Mouse (Mus musculus): Measurements from ENCODE around the gene Kcnk7.

Kcnk7 gene

GRCm38 (mm10) chr19:5689565-5690342 is 14.4 kb upstream of the Kcnk7 start:
- in situ Hi-C loops (cut with MboI, MseI) = no loop called here

- in situ Hi-C loops (cut with MboI, MseI) = no loop called here
These were observed 13.8 kb upstream of the Kcnk7 start for GRCm38 (mm10) chr19:5690343-5690735.

GRCm38 (mm10) chr19:5691601-5692000 is 12.6 kb upstream of the Kcnk7 start:
- in situ Hi-C loops (cut with MboI, MseI) = no loop called here

GRCm38 (mm10) chr19:5692086-5692912 is 11.9 kb upstream of the Kcnk7 start:
- in situ Hi-C loops (cut with MboI, MseI) = no loop called here

- in situ Hi-C loops (cut with MboI, MseI) = no loop called here
These were observed 11.2 kb upstream of the Kcnk7 start for GRCm38 (mm10) chr19:5692913-5693396.

- in situ Hi-C loops (cut with MboI, MseI) = no loop called here
These were observed 10.4 kb upstream of the Kcnk7 start for GRCm38 (mm10) chr19:5693801-5694200.

- in situ Hi-C loops (cut with MboI, MseI) = no loop called here
These were observed 8.2 kb upstream of the Kcnk7 start for GRCm38 (mm10) chr19:5695849-5696462.

- in situ Hi-C loops (cut with MboI, MseI) = no loop called here
These were observed 819 bp downstream of the Kcnk7 start for GRCm38 (mm10) chr19:5704801-5705571.

GRCm38 (mm10) chr19:5710068-5710467 is 5.9 kb downstream of the Kcnk7 start:
- in situ Hi-C loops (cut with MboI, MseI) = no loop called here

- in situ Hi-C loops (cut with MboI, MseI) = no loop called here
These were observed 6.4 kb downstream of the Kcnk7 start for GRCm38 (mm10) chr19:5710581-5710980.

GRCm38 (mm10) chr19:5711218-5711617 is 7.1 kb downstream of the Kcnk7 start:
- in situ Hi-C loops (cut with MboI, MseI) = no loop called here

- in situ Hi-C loops (cut with MboI, MseI) = no loop called here
These were observed 7.8 kb downstream of the Kcnk7 start for GRCm38 (mm10) chr19:5711907-5712460.

- in situ Hi-C loops (cut with MboI, MseI) = no loop called here
These were observed 9.1 kb downstream of the Kcnk7 start for GRCm38 (mm10) chr19:5713255-5713654.

- in situ Hi-C loops (cut with MboI, MseI) = no loop called here
These were observed 9.6 kb downstream of the Kcnk7 start for GRCm38 (mm10) chr19:5713730-5714129.

- in situ Hi-C loops (cut with MboI, MseI) = no loop called here
These were observed 11.9 kb downstream of the Kcnk7 start for GRCm38 (mm10) chr19:5715793-5716688.

GRCm38 (mm10) chr19:5716955-5717354 is 12.8 kb downstream of the Kcnk7 start:
- in situ Hi-C loops (cut with MboI, MseI) = no loop called here

GRCm38 (mm10) chr19:5721233-5721632 is 17.1 kb downstream of the Kcnk7 start:
- in situ Hi-C loops (cut with MboI, MseI) = no loop called here

- in situ Hi-C loops (cut with MboI, MseI) = no loop called here
These were observed 18.8 kb downstream of the Kcnk7 start for GRCm38 (mm10) chr19:5722848-5723425.

- in situ Hi-C loops (cut with MboI, MseI) = no loop called here
These were observed 19.9 kb downstream of the Kcnk7 start for GRCm38 (mm10) chr19:5723934-5724548.

Data from T-helper 17 cell (primary cell).